Mouse (Mus musculus) midbrain, embryonic 14.5 days (tissue): ENCODE measurements around the gene Tcf3. TPM values are rescaled to one million over a fixed set of nuclear protein-coding genes. Genes with fewer than 3 reads are reported as not detected.

Experiments
- ATAC-seq: fragments of 200-750 bp; cut with Nextera tagmentation; 2 replicates; pipeline ENCODE4 v1.8.0; 2017; ENCODE audit warnings: moderate number of reproducible peaks, moderate library complexity; ENCODE audit not compliant: low FRiP score, low TSS enrichment
- DNase-seq: peaks from one replicate; pipeline ENCODE4 v3.0.0-alpha.2; 2015
- H3K27ac ChIP-seq: fragments of 300-500 bp; sonication (generic); replicated peaks from 2 replicates; pipeline ENCODE4 v1.5.1; 2014; ENCODE audit warnings: mild to moderate bottlenecking, low read depth, low read length, moderate library complexity
- H3K27me3 ChIP-seq: fragments of 300-500 bp; sonication (generic); 2 replicates; pipeline ENCODE4 v1.6.1; 2014; ENCODE audit warnings: low read length, control low read depth, mixed read lengths; ENCODE audit not compliant: control insufficient read depth, insufficient read depth
- H3K36me3 ChIP-seq: fragments of 300-500 bp; sonication (generic); 2 replicates; pipeline ENCODE4 v1.6.1; 2014; ENCODE audit warnings: low read length, control low read depth; ENCODE audit not compliant: control insufficient read depth, insufficient read depth
- H3K4me1 ChIP-seq: fragments of 300-500 bp; sonication (generic); 2 replicates; pipeline ENCODE4 v1.6.1; 2014; ENCODE audit warnings: mild to moderate bottlenecking, antibody characterized with exemption, low read length, control low read depth; ENCODE audit not compliant: control insufficient read depth, insufficient read depth
- H3K4me2 ChIP-seq: fragments of 300-500 bp; sonication (generic); 2 replicates; pipeline ENCODE4 v1.6.1; 2014; ENCODE audit warnings: mild to moderate bottlenecking, low read length, moderate library complexity
- H3K4me3 ChIP-seq: fragments of 300-500 bp; sonication (generic); replicated peaks from 2 replicates; pipeline ENCODE4 v1.5.1; 2014; ENCODE audit warnings: low read depth, low read length
- H3K9ac ChIP-seq: fragments of 300-500 bp; sonication (generic); replicated peaks from 2 replicates; pipeline ENCODE4 v1.6.1; 2014; ENCODE audit warnings: mild to moderate bottlenecking, low read length, moderate library complexity
- H3K9me3 ChIP-seq: fragments of 300-500 bp; sonication (generic); 2 replicates; pipeline ENCODE4 v1.6.1; 2016; ENCODE audit warnings: low read length, control low read depth, mixed read lengths; ENCODE audit not compliant: control insufficient read depth
- WGBS: fragments of 180-500 bp; shearing (Covaris S2); extraction: QIAGEN DNeasy Blood & Tissue Kit; methylation state at CpG from one replicate; pipeline ENCODE4 v1.1.7; 2014; 5-methylcytosine and 5-hydroxymethylcytosine counted together
- polyA plus RNA-seq: library from polyadenylated mRNA; unstranded; fragments of >200 nt; fragmentation: Nextera tagmentation; extraction: Ambion mirVana; gene quantifications from 2 replicates; pipeline ENCODE4 v1.2.1, GENCODE M21; 2014

Gene Tcf3
- polyA plus RNA-seq, 1 experiment from 2014 or later, result 60.4 TPM

- H3K9me3 ChIP-seq, result no peaks in the 10 kb centered on the region
- WGBS, result under 1% methylated on average over 55 of the region's 60 CpGs
- peak overlapping the region; percentile 90 for H3K9ac ChIP-seq
- peaks cover 28% of the 10 kb centered on the region for H3K36me3 ChIP-seq
- ATAC-seq (peak; percentile 36), DNase-seq (peak; percentile 77)
- H3K27ac ChIP-seq, result peak overlapping the region; percentile 95
- peaks cover 14% of the 10 kb centered on the region for H3K4me1 ChIP-seq
- peak overlapping the region; percentile 97 for H3K4me3 ChIP-seq
- H3K4me2 ChIP-seq, result peak overlapping the region; percentile 79
- no peaks in the 10 kb centered on the region for H3K27me3 ChIP-seq
These were observed 423 bp downstream of the Tcf3 start for GRCm38 (mm10) chr10:80432936-80433512.

- ATAC-seq (no peak), DNase-seq (no peak)
- H3K4me3 ChIP-seq, result peak overlapping the region; percentile 97
- peaks cover 35% of the 10 kb centered on the region for H3K36me3 ChIP-seq
- H3K9ac ChIP-seq, result peak overlapping the region; percentile 90
- peaks cover 14% of the 10 kb centered on the region for H3K4me1 ChIP-seq
- H3K9me3 ChIP-seq, result no peaks in the 10 kb centered on the region
- H3K4me2 ChIP-seq, result peak overlapping the region; percentile 79
- WGBS, result 2% methylated on average over 4 of the region's 4 CpGs
- no peaks in the 10 kb centered on the region for H3K27me3 ChIP-seq
- H3K27ac ChIP-seq, result peak overlapping the region; percentile 49; the same call in 1 of the 2 replicates
These were observed 1.1 kb downstream of the Tcf3 start for GRCm38 (mm10) chr10:80432387-80432785.

- Histone ChIP-seq H3K9me3 (no peaks in the 10 kb centered on the region), H3K27me3 (no peaks in the 10 kb centered on the region), H3K9ac (peak overlapping the region; percentile 90), H3K4me1 (peaks cover 14% of the 10 kb centered on the region), H3K27ac (peak overlapping the region; percentile 49; the same call in 1 of the 2 replicates), H3K4me2 (peak overlapping the region; percentile 79), H3K36me3 (peaks cover 41% of the 10 kb centered on the region), H3K4me3 (peak overlapping the region; percentile 97)
- no peak for DNase-seq
- ATAC-seq, result no peak
- 14% methylated on average over 16 of the region's 16 CpGs for WGBS
These were observed 1.7 kb downstream of the Tcf3 start for GRCm38 (mm10) chr10:80431570-80432386.

GRCm38 (mm10) chr10:80430375-80430980, 3.0 kb downstream of the Tcf3 start:
- no peak overlapping the region for H3K9ac ChIP-seq
- H3K27me3 ChIP-seq, result no peaks in the 10 kb centered on the region
- peaks cover 54% of the 10 kb centered on the region for H3K36me3 ChIP-seq
- ATAC-seq, result no peak
- H3K4me1 ChIP-seq, result peaks cover 14% of the 10 kb centered on the region
- H3K27ac ChIP-seq, result 0 out of 2 replicates have a peak overlapping the region, but pooled peaks have one; percentile 5
- H3K9me3 ChIP-seq, result no peaks in the 10 kb centered on the region
- no peak overlapping the region for H3K4me3 ChIP-seq
- H3K4me2 ChIP-seq, result no peak overlapping the region
- no peak for DNase-seq
- WGBS, result 82% methylated on average over 7 of the region's 8 CpGs

- Histone ChIP-seq H3K9ac (no peak overlapping the region), H3K27ac (no peak overlapping the region), H3K9me3 (no peaks in the 10 kb centered on the region), H3K4me2 (no peak overlapping the region), H3K27me3 (no peaks in the 10 kb centered on the region), H3K4me1 (peaks cover 14% of the 10 kb centered on the region), H3K36me3 (peaks cover 61% of the 10 kb centered on the region), H3K4me3 (no peak overlapping the region)
- no peak for ATAC-seq
- DNase-seq, result no peak
- WGBS, result 82% methylated on average over 8 of the region's 8 CpGs
These were observed 3.6 kb downstream of the Tcf3 start for GRCm38 (mm10) chr10:80429800-80430199.

- Histone ChIP-seq H3K9ac (no peak overlapping the region), H3K9me3 (no peaks in the 10 kb centered on the region), H3K4me2 (no peak overlapping the region), H3K36me3 (peaks cover 83% of the 10 kb centered on the region), H3K4me3 (no peak overlapping the region), H3K27me3 (no peaks in the 10 kb centered on the region), H3K27ac (no peak overlapping the region), H3K4me1 (0 out of 2 replicates have a peak, but pooled peaks cover 2% of the 10 kb centered on the region)
- DNase-seq, result no peak
- no peak for ATAC-seq
- WGBS, result 96% methylated on average over 3 of the region's 3 CpGs
These were observed 8.4 kb downstream of the Tcf3 start for GRCm38 (mm10) chr10:80425041-80425440.

GRCm38 (mm10) chr10:80423562-80423961, 9.9 kb downstream of the Tcf3 start:
- Histone ChIP-seq H3K9ac (no peak overlapping the region), H3K27ac (no peak overlapping the region), H3K4me1 (0 out of 2 replicates have a peak, but pooled peaks cover 6% of the 10 kb centered on the region), H3K4me3 (no peak overlapping the region), H3K27me3 (no peaks in the 10 kb centered on the region), H3K36me3 (peaks cover 86% of the 10 kb centered on the region), H3K4me2 (no peak overlapping the region), H3K9me3 (no peaks in the 10 kb centered on the region)
- no peak for ATAC-seq
- 47% methylated on average over 4 of the region's 4 CpGs for WGBS
- no peak for DNase-seq

- no peak overlapping the region for H3K9ac ChIP-seq
These were observed 11.6 kb downstream of the Tcf3 start for GRCm38 (mm10) chr10:80421651-80422472.

More at GRCm38 (mm10) chr10:80421651-80422472, 11.6 kb downstream of the Tcf3 start:
- 0 out of 2 replicates have a peak overlapping the region, but pooled peaks have one; percentile 21 for H3K4me2 ChIP-seq
- no peaks in the 10 kb centered on the region for H3K9me3 ChIP-seq
- 0 out of 2 replicates have a peak, but pooled peaks cover 7% of the 10 kb centered on the region for H3K4me1 ChIP-seq
- H3K27me3 ChIP-seq, result no peaks in the 10 kb centered on the region
- ATAC-seq (no peak), DNase-seq (no peak)
- peak overlapping the region; percentile 77 for H3K27ac ChIP-seq
- no peak overlapping the region for H3K4me3 ChIP-seq
- peaks cover 86% of the 10 kb centered on the region for H3K36me3 ChIP-seq
- WGBS, result 82% methylated on average over 9 of the region's 9 CpGs
